Mouse (Mus musculus) CD4-positive helper T cell, adult 2 months (primary cell): ENCODE data around the gene Xpnpep3.
"Not testable (repeated sequence)": the region's sequence is repeated elsewhere in the genome, so short reads cannot be mapped to it uniquely, and the experiment has no call there.

Source experiments
- DNase-seq: peaks from one replicate; pipeline ENCODE4 v3.0.0-alpha.2; 2012; ENCODE audit warnings: low read depth, missing footprints, low spot score

Xpnpep3 gene

GRCm38 (mm10) chr15:81480284-81480683 is 80.3 kb downstream of the Xpnpep3 start:
- not testable (repeated sequence) for DNase-seq

GRCm38 (mm10) chr15:81480977-81481379 is 81.0 kb downstream of the Xpnpep3 start:
- peak; percentile 89 for DNase-seq

GRCm38 (mm10) chr15:81482966-81483365 is 83.0 kb downstream of the Xpnpep3 start:
- no peak for DNase-seq

GRCm38 (mm10) chr15:81483691-81484090 is 83.8 kb downstream of the Xpnpep3 start:
- DNase-seq, result no peak

- DNase-seq, result no peak
Observed at GRCm38 (mm10) chr15:81485483-81485882, 85.5 kb downstream of the Xpnpep3 start.

- no peak for DNase-seq
Observed at GRCm38 (mm10) chr15:81503466-81503865, 103.5 kb downstream of the Xpnpep3 start.

GRCm38 (mm10) chr15:81503995-81504394 is 104.1 kb downstream of the Xpnpep3 start:
- DNase-seq, result no peak
